In the genomic region with DNA sequence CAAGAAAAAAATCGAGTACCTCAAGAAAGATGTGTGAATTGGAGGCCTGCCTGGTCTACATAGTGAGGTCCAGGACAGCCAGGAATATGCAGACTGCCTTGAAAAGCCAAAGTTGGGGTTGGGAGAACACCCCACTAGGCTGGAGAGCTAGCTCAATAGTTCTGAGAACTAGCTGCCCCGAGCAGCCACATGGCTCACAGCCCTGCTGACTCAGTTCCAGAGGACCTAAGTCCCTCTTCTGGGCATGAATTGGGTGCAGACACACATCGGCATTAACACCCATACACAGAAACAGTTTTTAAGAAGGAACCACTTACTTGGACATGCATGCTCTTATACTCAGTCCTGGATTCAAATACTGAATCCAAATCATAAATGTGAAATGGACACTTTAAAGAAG, we compare ENCODE assay signal across 11 mouse cellular contexts. TPM values are rescaled to one million over a fixed set of nuclear protein-coding genes. Genes with fewer than 3 reads are reported as not detected.
DNase-seq lines count a peak whose midpoint lies in the region; ATAC-seq lines count a peak whose summit lies in the region.
"Had no signal": no experiment of that assay in that cellular context is flagged by ENCODE, and none has a peak within 500 bp of the region (broad histone marks: within the 10 kb centered on the region; RNA-seq: fewer than 3 reads in every experiment).

No protein-coding gene starts in this region.

- no peak for ATAC-seq in kidney, embryonic 15.5 days (replicated peaks; ENCODE audit: low FRiP score)
- no peak for ATAC-seq in hindbrain, embryonic 11.5 days (ENCODE audit: low FRiP score)
- ATAC-seq in liver, embryonic 13.5 days (ENCODE audit: low read depth): no peak

- peaks cover 61% of the 10 kb centered on the region for H3K4me1 ChIP-seq in kidney, embryonic 15.5 days
- H3K4me1 ChIP-seq in hindbrain, embryonic 11.5 days (replicated peaks; ENCODE audit: control insufficient read depth, insufficient read depth, low read length): peaks cover 18% of the 10 kb centered on the region
- peaks cover 66% of the 10 kb centered on the region for H3K4me1 ChIP-seq in liver, embryonic 13.5 days (replicated peaks)

- no peak for DNase-seq in kidney, adult 8-10 months
- peak; percentile 52 for DNase-seq in adipocyte (ENCODE audit: low spot score)
- DNase-seq in hindbrain, embryonic 11.5 days (ENCODE audit: low spot score): no peak
- DNase-seq in liver, embryonic 13.5 days: no peak
- DNase-seq in frontal cortex, postnatal 14 days (ENCODE audit: low spot score in 2 of 2): no peak
- DNase-seq in adrenal gland, adult (ENCODE audit: inconsistent age in 2 of 2, low spot score in 1 of 2): no peak
- no peak for DNase-seq in thymus, postnatal 36 days
- DNase-seq: gastrocnemius, adult 2 months; lung, postnatal 4 days; thymus, postnatal 4 days had no signal

- H3K36me3 ChIP-seq in kidney, embryonic 15.5 days: peaks cover 91% of the 10 kb centered on the region
- peaks cover 5% of the 10 kb centered on the region for H3K36me3 ChIP-seq in hindbrain, embryonic 11.5 days (ENCODE audit: control insufficient read depth, insufficient read depth, low read length)
- H3K36me3 ChIP-seq in liver, embryonic 13.5 days: peaks cover 89% of the 10 kb centered on the region

- H3K9ac ChIP-seq in kidney, embryonic 15.5 days: 0 out of 2 replicates have a peak overlapping the region, but pooled peaks have one; percentile 29
- H3K9ac ChIP-seq in hindbrain, embryonic 11.5 days (ENCODE audit: low read depth, low read length): no peak overlapping the region
- peak overlapping the region; percentile 41 for H3K9ac ChIP-seq in liver, embryonic 13.5 days

- 74% methylated on average over 3 of the region's 3 CpGs for WGBS in kidney, embryonic 15.5 days
- WGBS in hindbrain, embryonic 11.5 days: 81% methylated on average over 3 of the region's 3 CpGs
- 69% methylated on average over 3 of the region's 3 CpGs for WGBS in liver, embryonic 13.5 days (ENCODE audit: insufficient replicate concordance)

- H3K27ac ChIP-seq in kidney, embryonic 15.5 days: 0 out of 2 replicates have a peak overlapping the region, but pooled peaks have one; percentile 41
- H3K27ac ChIP-seq in hindbrain, embryonic 11.5 days (ENCODE audit: low read depth, low read length): no peak overlapping the region
- no peak overlapping the region for H3K27ac ChIP-seq in liver, embryonic 13.5 days
- H3K27ac ChIP-seq: gastrocnemius, adult 2 months had no signal

- H3K9me3 ChIP-seq in kidney, embryonic 15.5 days (replicated peaks): no peaks in the 10 kb centered on the region
- H3K9me3 ChIP-seq in hindbrain, embryonic 11.5 days (ENCODE audit: control insufficient read depth, low read length): no peaks in the 10 kb centered on the region
- H3K9me3 ChIP-seq in liver, embryonic 13.5 days (replicated peaks): no peaks in the 10 kb centered on the region

- peak overlapping the region; percentile 81 for H3K4me2 ChIP-seq in kidney, embryonic 15.5 days
- H3K4me2 ChIP-seq in hindbrain, embryonic 11.5 days (replicated peaks; ENCODE audit: low read depth, low read length): peak overlapping the region; percentile 3; the same call in 1 of the 2 replicates
- H3K4me2 ChIP-seq in liver, embryonic 13.5 days: peak overlapping the region; percentile 94; the same call in 1 of the 2 replicates

- H3K27me3 ChIP-seq in kidney, embryonic 15.5 days: no peaks in the 10 kb centered on the region
- H3K27me3 ChIP-seq in hindbrain, embryonic 11.5 days (ENCODE audit: control insufficient read depth, insufficient read depth, low read length): no peaks in the 10 kb centered on the region
- no peaks in the 10 kb centered on the region for H3K27me3 ChIP-seq in liver, embryonic 13.5 days

- peak overlapping the region; percentile 23 for H3K4me3 ChIP-seq in kidney, embryonic 15.5 days (replicated peaks)
- no peak overlapping the region for H3K4me3 ChIP-seq in hindbrain, embryonic 11.5 days (ENCODE audit: low read depth, low read length)
- H3K4me3 ChIP-seq in liver, embryonic 13.5 days (replicated peaks): no peak overlapping the region
- H3K4me3 ChIP-seq: gastrocnemius, adult 2 months had no signal

RNA-seq across cellular contexts. Expression of a gene that starts 8.2 kb away (rescaled TPM):
- polyA plus RNA-seq in kidney, embryonic 15.5 days (2015; fragmentation: Nextera tagmentation; extraction: Ambion mirVana): 158 and 174 TPM in 2 replicates
- 103 and 107 TPM in 2 replicates for polyA plus RNA-seq in hindbrain, embryonic 11.5 days (2014; fragmentation: Nextera tagmentation; extraction: Ambion mirVana)
- polyA plus RNA-seq in liver, embryonic 13.5 days (2015; fragmentation: Nextera tagmentation; extraction: Ambion mirVana): 49.7 and 60.4 TPM in 2 replicates

Comparison
In these comparisons a context has a peak if more than half of its experiments do, and no peak if none do; other contexts are left out.
1. H3K4me2 ChIP-seq: peak in every context shown above with its lines; median percentile 94 in liver, embryonic 13.5 days; 81 in kidney, embryonic 15.5 days; 3 in hindbrain, embryonic 11.5 days.